Mouse (Mus musculus) ovary, postnatal 14 days (tissue): ENCODE results near the gene Dolk.

ENCODE experiments used
- DNase-seq: peaks from one replicate; pipeline ENCODE4 v3.0.0; 2022; ENCODE audit warnings: low spot score

The Dolk gene

DNA sequence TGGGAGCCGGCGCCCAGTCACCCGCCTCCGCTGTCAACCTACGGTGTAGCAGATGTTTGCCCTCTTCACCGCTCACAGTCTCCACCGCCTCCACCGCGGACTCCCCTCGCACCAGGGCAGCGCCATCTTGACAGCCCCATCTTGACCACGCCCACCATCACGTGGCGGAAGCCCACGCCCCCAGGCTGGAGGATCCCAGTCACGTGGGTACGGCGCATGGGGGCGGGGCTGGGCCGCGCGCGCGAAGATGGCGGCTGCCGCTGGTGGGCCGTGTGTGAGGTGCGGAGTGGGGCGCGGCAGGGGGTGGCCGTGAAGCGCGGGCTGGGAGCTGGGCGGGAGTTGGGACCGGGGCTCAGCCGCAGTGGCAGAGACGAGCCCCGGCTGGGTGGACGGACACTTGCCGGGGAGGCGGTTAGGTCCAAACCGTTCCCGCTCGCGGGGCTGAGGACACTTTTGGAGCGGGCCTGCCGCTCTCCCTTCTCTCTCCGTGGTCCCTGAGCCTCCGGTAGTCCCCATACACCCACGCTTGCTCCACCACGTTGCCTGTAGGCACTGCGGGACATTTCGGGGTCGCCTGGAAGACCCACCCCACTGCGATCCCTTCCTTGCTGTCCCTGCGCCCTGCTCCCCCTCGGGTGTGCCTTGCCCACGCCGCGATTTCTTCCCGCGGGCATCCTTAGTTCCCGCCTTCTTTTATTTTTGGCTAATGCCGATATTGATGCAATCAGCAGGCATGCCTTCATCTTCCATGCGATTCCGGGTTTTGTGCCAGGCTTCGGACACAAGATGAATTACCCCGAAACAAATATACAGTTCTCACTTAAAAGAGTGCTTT, at the start of gene Dolk, which contains the start of gene Nup188:
Gene Dolk, minus strand, starts transcription at position 143 of the 835 bp plus-strand sequence.
Gene Nup188, plus strand, starts transcription at position 206 of the 835 bp plus-strand sequence.
- peak; percentile 96 for DNase-seq

DNA sequence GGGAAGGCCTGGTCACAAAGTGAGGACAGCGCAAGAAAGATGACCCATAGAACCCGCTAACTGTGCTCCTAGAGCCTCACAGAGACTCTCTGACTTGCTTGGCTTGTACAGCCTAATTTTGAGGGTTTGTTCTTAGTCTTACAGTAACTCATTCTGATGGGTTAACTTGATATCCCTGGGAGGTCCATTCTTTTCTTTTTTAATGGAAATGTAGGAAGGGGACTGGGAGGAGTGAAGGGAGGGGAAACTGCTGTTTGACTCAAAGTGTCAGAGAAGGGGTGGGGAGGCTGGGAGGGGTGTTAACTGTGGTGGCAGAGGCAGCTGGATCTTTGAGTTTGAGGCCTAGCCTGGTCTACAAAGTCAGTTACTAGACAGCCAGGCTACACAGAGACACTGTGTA, 49.2 kb upstream of the Dolk start:
- no peak for DNase-seq

DNA sequence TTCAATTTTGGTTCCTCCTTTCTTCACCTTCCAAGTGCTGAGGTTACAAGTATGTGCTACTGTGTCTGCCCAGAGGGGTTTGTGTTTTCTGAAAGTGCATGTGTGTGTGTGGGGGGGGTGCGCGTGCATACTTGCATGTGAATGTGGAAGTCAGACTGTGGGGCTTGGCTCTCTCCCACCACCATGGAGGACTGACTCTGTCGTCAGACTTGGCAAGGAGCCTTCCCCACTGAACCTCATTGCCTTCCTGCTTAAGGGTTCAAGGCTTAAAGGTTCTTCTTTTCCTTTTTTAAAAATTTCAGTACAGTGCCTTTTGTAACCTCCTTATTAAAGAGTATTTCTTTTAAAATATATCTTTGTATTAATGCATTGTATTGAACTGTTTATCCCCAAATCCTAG, 42.7 kb upstream of the Dolk start:
- no peak for DNase-seq

- DNase-seq, result no peak
Observed at GRCm38 (mm10) chr2:30327276-30327675, 41.1 kb upstream of the Dolk start.

GRCm38 (mm10) chr2:30325296-30325695, 39.2 kb upstream of the Dolk start:
- DNase-seq, result no peak

- no peak for DNase-seq
Observed at GRCm38 (mm10) chr2:30323111-30323510, 37.0 kb upstream of the Dolk start.

DNA sequence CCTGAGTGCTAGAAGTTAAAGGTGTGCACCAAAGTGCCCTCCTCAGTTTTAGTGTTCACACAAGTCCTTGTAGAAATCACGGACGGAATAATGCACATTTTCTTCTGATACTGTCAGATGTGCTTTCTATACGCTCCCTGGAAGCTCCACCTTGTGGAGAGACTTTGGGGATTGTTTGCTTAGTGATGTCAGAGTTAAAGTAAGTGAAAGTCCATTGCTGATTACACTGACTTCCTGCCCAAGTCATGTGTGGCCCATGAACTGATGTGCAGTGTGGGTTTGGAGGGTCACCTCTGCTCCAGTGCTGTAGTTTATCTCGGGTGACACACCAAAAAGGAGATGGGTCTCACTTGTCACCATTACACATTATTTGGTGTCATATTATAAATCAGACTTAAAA, 33.1 kb upstream of the Dolk start:
- no peak for DNase-seq

DNA sequence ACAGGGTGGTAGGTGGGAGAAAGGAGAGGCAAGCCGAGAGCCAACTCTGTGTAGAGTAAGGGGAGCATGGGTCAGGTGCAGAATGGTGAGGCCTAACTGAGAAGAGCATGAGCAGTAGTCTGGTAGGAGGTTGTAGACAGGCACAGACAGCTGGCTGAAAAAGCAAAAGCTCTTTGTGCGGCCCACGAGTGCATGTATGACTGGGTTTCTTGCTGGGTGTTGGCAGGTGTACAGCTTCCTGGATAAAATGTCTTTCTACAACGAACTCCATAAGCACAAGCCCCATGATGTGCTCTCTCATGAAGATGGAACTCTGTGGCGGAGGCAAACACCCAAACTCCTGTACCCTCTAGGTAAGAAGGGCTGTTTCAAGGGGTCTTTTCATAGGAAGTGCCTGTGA, 30.8 kb upstream of the Dolk start:
- DNase-seq, result no peak

DNA sequence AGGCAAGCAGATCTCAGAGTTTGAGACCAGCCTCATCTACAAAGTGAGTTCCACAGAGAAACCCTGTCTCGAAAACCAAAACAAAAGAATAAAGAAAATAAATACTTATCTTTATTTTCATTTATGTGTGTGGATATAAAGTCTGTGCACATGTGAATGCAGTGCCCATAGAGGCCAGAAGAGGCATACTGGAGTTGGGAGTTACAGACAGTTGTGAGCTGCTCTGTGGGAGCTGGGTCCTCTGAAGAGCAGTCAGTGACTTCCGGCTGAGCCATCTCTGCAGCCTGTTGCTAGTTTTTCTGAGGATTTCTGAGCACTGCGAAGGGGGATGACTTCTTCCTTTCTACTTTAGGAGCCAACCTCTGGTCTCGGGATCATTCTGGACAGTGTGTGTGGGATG, 30.0 kb upstream of the Dolk start:
- DNase-seq, result no peak

- DNase-seq, result no peak
Observed at GRCm38 (mm10) chr2:30311481-30311880, 25.3 kb upstream of the Dolk start.

DNA sequence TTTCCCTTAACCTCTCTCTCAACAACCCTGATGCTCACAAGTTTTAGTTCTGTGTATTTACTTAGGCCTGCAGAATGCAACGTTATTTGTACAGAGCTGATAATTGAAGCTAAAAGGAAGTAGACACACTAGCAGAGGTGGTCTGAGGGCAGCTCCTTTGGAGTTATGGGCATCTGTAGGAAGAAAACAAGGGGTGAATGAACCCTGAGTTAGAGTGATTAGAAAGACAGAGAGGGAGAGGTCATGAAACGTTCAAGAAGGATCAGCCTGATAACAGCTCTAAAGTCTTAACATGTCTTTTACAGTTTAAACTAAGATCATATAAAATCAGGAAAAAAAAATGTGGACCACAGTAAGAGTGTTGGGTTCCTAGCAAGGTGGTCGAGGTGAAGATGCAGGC, 23.2 kb upstream of the Dolk start:
- no peak for DNase-seq

DNA sequence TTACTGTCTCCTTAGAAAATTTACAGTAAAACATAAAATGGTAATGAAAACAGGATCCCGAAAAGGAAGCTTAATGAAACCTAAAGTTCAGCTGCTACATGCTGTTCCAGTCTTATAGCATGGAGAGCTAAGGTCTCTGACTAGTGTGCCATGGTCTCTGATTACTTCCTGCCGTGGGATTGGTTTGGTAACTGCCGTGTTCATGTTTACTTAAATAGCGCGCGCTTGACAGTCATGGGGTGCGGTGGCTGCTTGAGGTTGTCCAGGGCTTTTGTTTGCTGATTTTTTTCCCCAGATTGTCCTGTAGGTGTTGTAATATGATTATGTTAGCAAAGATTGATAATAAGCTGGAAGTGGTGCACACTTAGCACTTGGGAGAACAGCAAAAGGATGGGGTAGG, 20.0 kb upstream of the Dolk start:
- DNase-seq, result no peak

GRCm38 (mm10) chr2:30299966-30300365, 13.8 kb upstream of the Dolk start:
- no peak for DNase-seq

GRCm38 (mm10) chr2:30299525-30299924, 13.4 kb upstream of the Dolk start:
- DNase-seq, result no peak

- DNase-seq, result no peak
Observed at GRCm38 (mm10) chr2:30287027-30287373, 866 bp upstream of the Dolk start.

DNA sequence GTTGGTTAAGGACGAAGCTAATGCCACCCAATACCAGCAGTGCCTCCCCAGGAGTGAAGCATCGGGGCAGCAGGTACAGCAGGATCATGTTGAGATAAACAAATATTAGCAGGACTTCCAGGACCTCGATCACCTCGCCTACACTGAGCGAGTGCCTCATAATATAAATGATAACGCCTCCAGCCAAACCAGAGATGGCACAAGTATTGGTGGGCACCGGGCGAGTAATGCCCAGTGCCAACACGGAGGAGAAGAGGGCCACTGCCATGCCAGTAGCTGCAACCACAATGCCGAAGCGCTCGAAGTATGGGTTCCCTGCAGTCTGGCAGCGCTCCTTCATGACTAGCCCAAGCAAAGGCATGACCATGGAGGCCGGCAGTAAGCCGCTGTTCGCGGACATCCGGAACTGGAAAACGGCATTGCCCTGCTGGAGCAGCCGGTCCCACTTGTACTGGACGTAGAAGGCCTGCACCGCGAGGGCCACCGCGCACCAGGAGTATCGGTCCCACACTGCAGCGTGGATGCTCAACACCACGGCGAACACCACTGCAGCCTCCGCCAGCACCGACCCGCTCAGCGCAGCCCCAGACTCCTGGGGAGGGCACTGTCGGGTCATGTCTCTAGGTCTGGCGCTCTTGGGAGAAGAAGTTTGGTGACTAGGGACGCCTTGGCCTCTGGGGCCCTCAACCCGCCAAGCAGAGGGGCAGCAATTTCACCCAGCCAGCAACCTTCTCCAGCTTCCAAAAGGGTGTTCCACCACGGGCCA, 535 bp downstream of the Dolk start:
- no peak for DNase-seq

GRCm38 (mm10) chr2:30285004-30285403, 1.1 kb downstream of the Dolk start:
- no peak for DNase-seq

DNA sequence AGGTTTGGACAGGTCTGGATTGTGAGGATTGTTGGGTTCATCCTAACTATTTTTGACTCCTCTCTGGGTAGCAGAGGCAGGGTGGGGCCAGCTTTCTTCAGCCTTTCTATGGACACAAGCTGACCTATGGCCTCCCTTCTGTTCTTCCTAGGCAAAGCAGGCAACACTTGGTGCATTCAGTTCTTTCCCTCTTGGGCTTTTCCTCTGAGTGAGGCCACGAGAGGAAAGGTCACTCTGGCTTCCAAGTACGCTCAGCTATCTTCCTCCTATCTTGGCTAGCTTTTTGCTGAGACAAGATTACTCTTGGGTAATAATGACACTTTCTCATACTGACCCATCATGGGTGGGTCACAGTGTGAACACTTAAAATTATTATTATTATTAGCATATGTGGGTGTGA, 2.9 kb downstream of the Dolk start:
- no peak for DNase-seq

DNA sequence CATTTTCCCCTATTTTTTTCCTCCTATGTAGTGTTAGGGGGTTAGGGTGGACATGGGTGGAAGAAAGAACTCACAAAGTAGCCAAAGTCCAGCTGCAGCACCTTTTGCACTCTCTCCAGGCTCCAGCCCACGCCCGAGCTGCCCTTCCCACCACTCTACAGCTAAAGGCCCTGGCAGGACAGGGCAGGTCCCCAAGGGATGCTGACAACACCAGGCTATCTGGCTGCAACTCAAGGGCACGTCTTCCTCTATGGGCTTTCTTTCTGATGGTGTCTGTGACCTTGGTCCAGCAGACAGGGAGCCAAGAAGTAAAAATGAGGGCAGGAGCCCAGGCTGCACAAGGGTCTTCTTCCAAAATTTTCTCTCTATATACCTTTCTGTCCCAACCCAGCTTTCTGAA, 4.5 kb downstream of the Dolk start:
- no peak for DNase-seq

GRCm38 (mm10) chr2:30280743-30281142, 5.4 kb downstream of the Dolk start, which contains the start of gene Gm28038:
TSS of gene Gm28038 (plus strand) at chr2:30281043.
- DNase-seq, result no peak

- DNase-seq, result peak; percentile 65
Observed at GRCm38 (mm10) chr2:30270134-30270533, 16.0 kb downstream of the Dolk start.

DNA sequence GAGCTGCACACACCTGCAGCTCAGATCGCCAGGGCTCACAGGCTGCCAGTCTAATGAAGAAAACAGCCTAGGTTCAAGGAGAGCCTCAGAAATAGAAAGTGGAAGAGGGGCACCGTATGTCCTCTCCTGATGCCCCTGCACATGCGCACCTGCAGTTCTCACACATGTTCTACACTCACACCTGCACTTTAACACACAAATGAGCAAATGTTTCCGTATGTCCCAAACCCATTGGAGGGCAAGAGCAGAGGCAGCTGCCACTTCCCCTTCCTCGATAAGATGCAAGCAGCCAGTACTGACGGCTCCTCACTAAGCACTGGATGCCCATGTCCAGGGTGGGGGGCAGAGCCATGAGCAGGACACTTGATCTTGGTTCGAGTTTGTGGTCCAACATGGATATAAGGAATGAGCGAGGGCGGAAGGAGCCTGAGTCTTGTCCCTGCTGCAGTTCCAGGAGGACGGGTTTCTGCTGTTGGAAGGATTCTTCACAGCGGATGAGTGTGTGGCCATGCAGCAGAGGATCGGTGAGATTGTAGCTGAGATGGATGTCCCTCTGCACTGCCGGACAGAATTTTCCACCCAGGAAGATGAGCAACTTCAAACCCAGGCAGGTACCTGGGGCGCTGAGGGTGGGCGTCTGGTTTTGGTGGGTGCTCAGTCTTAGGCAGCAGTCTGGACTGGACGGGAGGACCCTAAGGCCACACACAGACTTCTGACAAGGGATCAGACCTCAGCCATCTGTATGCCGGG, 16.7 kb downstream of the Dolk start:
- DNase-seq, result no peak

DNA sequence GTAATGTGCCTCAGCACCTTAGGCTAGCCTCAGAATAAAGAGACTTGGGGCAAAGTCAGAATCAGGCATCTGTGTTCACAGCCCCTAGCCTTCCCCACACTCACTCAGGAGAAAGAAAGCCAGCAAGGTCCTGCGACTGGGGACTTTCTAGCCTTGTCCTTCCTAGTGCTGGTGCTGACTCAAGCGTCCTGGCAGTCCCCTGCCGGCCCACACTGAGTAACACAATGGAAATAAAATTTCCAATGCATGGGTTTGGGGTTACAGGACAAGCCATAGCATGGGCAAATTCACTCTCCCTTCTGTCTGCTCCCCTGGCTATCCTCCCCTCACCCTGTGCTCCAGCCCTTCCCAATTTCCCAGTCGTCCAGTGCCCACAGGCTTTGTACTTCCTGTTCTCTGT, 17.8 kb downstream of the Dolk start:
- DNase-seq, result no peak
